Mouse (Mus musculus) myocyte (in vitro differentiated cells): ENCODE measurements at regions not wholly inside any gene's neighbourhood (a gene's known extent, or its start where the extent isn't known, plus 50 kb on each side); places are given as distances from the start of the nearest gene placed in this dataset.

Experiments used
- CEBPB ChIP-seq: IDR thresholded peaks from 2 replicates; pipeline ENCODE4 v1.6.1; 2011; ENCODE audit warnings: mild to moderate bottlenecking, moderate library complexity; ENCODE audit not compliant: poor library complexity, insufficient read depth, severe bottlenecking
- MAX ChIP-seq: IDR thresholded peaks from one replicate; pipeline ENCODE4 v1.6.1; 2011; ENCODE audit warnings: low read depth, mild to moderate bottlenecking, control low read depth
- MYOD1 ChIP-seq, 3 experiments: IDR thresholded peaks; one replicate each; pipeline ENCODE4 v1.6.1; 2011; ENCODE audit warnings: control low read depth in 2 of 3, low read depth in 2 of 3, mild to moderate bottlenecking in 2 of 3, moderate library complexity in 1 of 3; ENCODE audit not compliant: insufficient read length in 2 of 3, control insufficient read depth in 1 of 3
- POLR2A ChIP-seq: IDR thresholded peaks from one replicate; pipeline ENCODE4 v1.6.1; 2011; ENCODE audit warnings: low read depth, mild to moderate bottlenecking, control low read depth, moderate library complexity; ENCODE audit not compliant: insufficient read length
- POLR2AphosphoS2 ChIP-seq: IDR thresholded peaks from one replicate; pipeline ENCODE4 v1.6.1; 2011; ENCODE audit warnings: low read depth, control low read depth; ENCODE audit not compliant: insufficient read length
- SRF ChIP-seq: IDR thresholded peaks from one replicate; pipeline ENCODE4 v1.6.1; 2011; ENCODE audit warnings: low read depth; ENCODE audit not compliant: control insufficient read depth, insufficient read length
- TCF12 ChIP-seq: IDR thresholded peaks from one replicate; pipeline ENCODE4 v1.6.1; 2011; ENCODE audit warnings: mild to moderate bottlenecking, control low read depth; ENCODE audit not compliant: poor library complexity, insufficient read depth, severe bottlenecking

- TF ChIP-seq POLR2A, result no peak
- no peak for TF ChIP-seq MAX
- no peak for TF ChIP-seq SRF
- no peak for TF ChIP-seq POLR2AphosphoS2
- no peak for TF ChIP-seq CEBPB
- no peak for TF ChIP-seq MYOD1 (IDR thresholded peaks at IDR 0.05; ENCODE audit: control insufficient read depth in 1 of 3, insufficient read length in 2 of 3, low read depth in 2 of 3)
- no peak for TF ChIP-seq TCF12
Observed at GRCm38 (mm10) chr9:43585616-43586015, 158.2 kb upstream of the Nectin1 start.
